Mouse (Mus musculus) intestine, embryonic 16.5 days (tissue): ENCODE data around the gene Gm5767. TPM values are rescaled to one million over a fixed set of nuclear protein-coding genes. Genes with fewer than 3 reads are reported as not detected.

Source experiments
- ATAC-seq: fragments of 200-750 bp; cut with Nextera tagmentation; 2 replicates; pipeline ENCODE4 v1.8.0; 2017; ENCODE audit warnings: moderate TSS enrichment, moderate library complexity
- H3K27ac ChIP-seq: fragments of 300-500 bp; sonication (generic); 2 replicates; pipeline ENCODE4 v1.5.1; 2014; ENCODE audit warnings: mild to moderate bottlenecking, low read length
- H3K27me3 ChIP-seq: fragments of 300-500 bp; sonication (generic); replicated peaks from 2 replicates; pipeline ENCODE4 v1.6.1; 2014; ENCODE audit warnings: low read length, control low read depth, mixed read lengths; ENCODE audit not compliant: control insufficient read depth, insufficient read depth
- H3K36me3 ChIP-seq: fragments of 300-500 bp; sonication (generic); 2 replicates; pipeline ENCODE4 v1.6.1; 2014; ENCODE audit warnings: low read length, control low read depth; ENCODE audit not compliant: control insufficient read depth, insufficient read depth
- H3K4me1 ChIP-seq: fragments of 300-500 bp; sonication (generic); 2 replicates; pipeline ENCODE4 v1.6.1; 2014; ENCODE audit warnings: low read length, control low read depth, mixed read lengths; ENCODE audit not compliant: control insufficient read depth, insufficient read depth
- H3K4me2 ChIP-seq: fragments of 300-500 bp; sonication (generic); 2 replicates; pipeline ENCODE4 v1.6.1; 2014; ENCODE audit warnings: low read depth, low read length, control low read depth
- H3K4me3 ChIP-seq: fragments of 300-500 bp; sonication (generic); 2 replicates; pipeline ENCODE4 v1.5.1; 2014; ENCODE audit warnings: mild to moderate bottlenecking, low read length
- H3K9ac ChIP-seq: fragments of 300-500 bp; sonication (generic); 2 replicates; pipeline ENCODE4 v1.6.1; 2014; ENCODE audit warnings: low read depth, low read length
- H3K9me3 ChIP-seq: fragments of 300-500 bp; sonication (generic); 2 replicates; pipeline ENCODE4 v1.6.1; 2016; ENCODE audit warnings: low read length, control low read depth; ENCODE audit not compliant: control insufficient read depth
- WGBS: fragments of 180-500 bp; shearing (Covaris S2); extraction: QIAGEN DNeasy Blood & Tissue Kit; methylation state at CpG from one replicate; pipeline ENCODE4 v1.1.7; 2014; 5-methylcytosine and 5-hydroxymethylcytosine counted together
- polyA plus RNA-seq: library from polyadenylated mRNA; unstranded; fragments of >200 nt; fragmentation: Nextera tagmentation; extraction: Ambion mirVana; gene quantifications from 2 replicates; pipeline ENCODE4 v1.2.1, GENCODE M21; 2015

Gm5767 gene
- polyA plus RNA-seq, 1 experiment from 2014 or later: not detected

- WGBS: 5% methylated on average over 8 of the region's 8 CpGs
- H3K27me3 ChIP-seq: no peaks in the 10 kb centered on the region
- ATAC-seq: no peak
- H3K9ac ChIP-seq: no peak overlapping the region
- H3K4me2 ChIP-seq: no peak overlapping the region; the same call in 1 of the 2 replicates
- no peaks in the 10 kb centered on the region for H3K36me3 ChIP-seq
- peaks cover 22% of the 10 kb centered on the region for H3K4me1 ChIP-seq
- no peaks in the 10 kb centered on the region for H3K9me3 ChIP-seq
- H3K27ac ChIP-seq: no peak overlapping the region
- H3K4me3 ChIP-seq: no peak overlapping the region
Measured at GRCm38 (mm10) chr16:8674165-8674564, 6.4 kb upstream of the Gm5767 start.

GRCm38 (mm10) chr16:8675559-8675958 lies 5.0 kb upstream of the Gm5767 start:
- no peak overlapping the region for H3K4me2 ChIP-seq
- H3K27ac ChIP-seq: no peak overlapping the region
- 83% methylated on average over 8 of the region's 8 CpGs for WGBS
- H3K9ac ChIP-seq: no peak overlapping the region
- no peak for ATAC-seq
- no peak overlapping the region for H3K4me3 ChIP-seq
- peaks cover 8% of the 10 kb centered on the region for H3K4me1 ChIP-seq
- no peaks in the 10 kb centered on the region for H3K36me3 ChIP-seq
- no peaks in the 10 kb centered on the region for H3K27me3 ChIP-seq
- H3K9me3 ChIP-seq: no peaks in the 10 kb centered on the region

GRCm38 (mm10) chr16:8676228-8676627 lies 4.3 kb upstream of the Gm5767 start:
- Histone ChIP-seq H3K9me3 (no peaks in the 10 kb centered on the region), H3K27ac (no peak overlapping the region), H3K4me2 (no peak overlapping the region), H3K9ac (no peak overlapping the region), H3K27me3 (no peaks in the 10 kb centered on the region), H3K4me3 (no peak overlapping the region), H3K4me1 (0 out of 2 replicates have a peak, but pooled peaks cover 3% of the 10 kb centered on the region), H3K36me3 (no peaks in the 10 kb centered on the region)
- ATAC-seq: no peak
- WGBS: 75% methylated on average over 2 of the region's 2 CpGs

GRCm38 (mm10) chr16:8676800-8677199 lies 3.8 kb upstream of the Gm5767 start:
- 0 out of 2 replicates have a peak, but pooled peaks cover 3% of the 10 kb centered on the region for H3K4me1 ChIP-seq
- WGBS: 57% methylated on average over 4 of the region's 4 CpGs
- ATAC-seq: no peak
- no peak overlapping the region for H3K4me2 ChIP-seq
- no peaks in the 10 kb centered on the region for H3K27me3 ChIP-seq
- no peaks in the 10 kb centered on the region for H3K9me3 ChIP-seq
- H3K4me3 ChIP-seq: no peak overlapping the region
- no peak overlapping the region for H3K9ac ChIP-seq
- H3K36me3 ChIP-seq: no peaks in the 10 kb centered on the region
- no peak overlapping the region for H3K27ac ChIP-seq

GRCm38 (mm10) chr16:8678035-8678434 lies 2.5 kb upstream of the Gm5767 start:
- H3K4me3 ChIP-seq: no peak overlapping the region
- WGBS: 57% methylated on average over 5 of the region's 5 CpGs
- no peaks in the 10 kb centered on the region for H3K36me3 ChIP-seq
- no peak overlapping the region for H3K9ac ChIP-seq
- no peaks in the 10 kb centered on the region for H3K27me3 ChIP-seq
- H3K9me3 ChIP-seq: no peaks in the 10 kb centered on the region
- no peak for ATAC-seq
- H3K4me2 ChIP-seq: no peak overlapping the region
- H3K4me1 ChIP-seq: 0 out of 2 replicates have a peak, but pooled peaks cover 2% of the 10 kb centered on the region
- no peak overlapping the region for H3K27ac ChIP-seq

GRCm38 (mm10) chr16:8678676-8679075 lies 1.9 kb upstream of the Gm5767 start:
- H3K9ac ChIP-seq: no peak overlapping the region
- no peak for ATAC-seq
- WGBS: 80% methylated on average over 4 of the region's 4 CpGs
- H3K36me3 ChIP-seq: no peaks in the 10 kb centered on the region
- no peak overlapping the region for H3K27ac ChIP-seq
- no peaks in the 10 kb centered on the region for H3K27me3 ChIP-seq
- H3K9me3 ChIP-seq: no peaks in the 10 kb centered on the region
- no peaks in the 10 kb centered on the region for H3K4me1 ChIP-seq
- no peak overlapping the region for H3K4me3 ChIP-seq
- no peak overlapping the region for H3K4me2 ChIP-seq

GRCm38 (mm10) chr16:8679780-8680179 lies 790 bp upstream of the Gm5767 start:
- H3K9ac ChIP-seq: no peak overlapping the region
- WGBS: 63% methylated on average over 3 of the region's 3 CpGs
- H3K4me2 ChIP-seq: no peak overlapping the region
- no peaks in the 10 kb centered on the region; the same call in 1 of the 2 replicates for H3K36me3 ChIP-seq
- no peak overlapping the region for H3K4me3 ChIP-seq
- no peaks in the 10 kb centered on the region for H3K9me3 ChIP-seq
- H3K4me1 ChIP-seq: no peaks in the 10 kb centered on the region
- no peaks in the 10 kb centered on the region for H3K27me3 ChIP-seq
- H3K27ac ChIP-seq: no peak overlapping the region
- no peak for ATAC-seq

GRCm38 (mm10) chr16:8685087-8685486 lies 4.5 kb downstream of the Gm5767 start:
- Histone ChIP-seq H3K4me3 (no peak overlapping the region), H3K4me2 (no peak overlapping the region), H3K27ac (no peak overlapping the region), H3K27me3 (no peaks in the 10 kb centered on the region), H3K9me3 (no peaks in the 10 kb centered on the region), H3K36me3 (peaks cover under 1% of the 10 kb centered on the region; the same call in 1 of the 2 replicates), H3K4me1 (peaks cover 16% of the 10 kb centered on the region), H3K9ac (no peak overlapping the region)
- no peak for ATAC-seq
- 56% methylated on average over 4 of the region's 4 CpGs for WGBS

GRCm38 (mm10) chr16:8686121-8686870 lies 5.7 kb downstream of the Gm5767 start:
- no peaks in the 10 kb centered on the region for H3K27me3 ChIP-seq
- H3K4me3 ChIP-seq: no peak overlapping the region
- no peak overlapping the region for H3K4me2 ChIP-seq
- peak; percentile 38 for ATAC-seq
- peaks cover 10% of the 10 kb centered on the region; the same call in 1 of the 2 replicates for H3K36me3 ChIP-seq
- no peak overlapping the region; the same call in 1 of the 2 replicates for H3K9ac ChIP-seq
- 54% methylated on average over 7 of the region's 7 CpGs for WGBS
- no peaks in the 10 kb centered on the region for H3K9me3 ChIP-seq
- peaks cover 16% of the 10 kb centered on the region for H3K4me1 ChIP-seq
- H3K27ac ChIP-seq: peak overlapping the region; percentile 11; the same call in 1 of the 2 replicates
